11 mouse cellular contexts compared by ENCODE assay signal in genomic region chr7:112473649-112474435, GRCm38 (mm10). TPM values are rescaled to one million over a fixed set of nuclear protein-coding genes. Genes with fewer than 3 reads are reported as not detected.
DNase-seq lines count a peak whose midpoint lies in the region; ATAC-seq and TF ChIP-seq lines count a peak whose summit lies in the region.
"Had no signal": no experiment of that assay in that cellular context is flagged by ENCODE, and none has a peak within 500 bp of the region (broad histone marks: within the 10 kb centered on the region; RNA-seq: fewer than 3 reads in every experiment).

No protein-coding gene starts in this region.

- no peak overlapping the region for H3K9ac ChIP-seq in forebrain, embryonic 15.5 days (replicated peaks)
- H3K9ac ChIP-seq: liver, embryonic 15.5 days had no signal

- no peaks in the 10 kb centered on the region for H3K27me3 ChIP-seq in forebrain, embryonic 15.5 days
- H3K27me3 ChIP-seq: liver, embryonic 15.5 days had no signal

- no peaks in the 10 kb centered on the region for H3K9me3 ChIP-seq in forebrain, embryonic 15.5 days
- H3K9me3 ChIP-seq: liver, embryonic 15.5 days had no signal

- H3K4me1 ChIP-seq in forebrain, embryonic 15.5 days, result peaks cover 17% of the 10 kb centered on the region
- H3K4me1 ChIP-seq: liver, embryonic 15.5 days had no signal

- intact Hi-C loops in gastrocnemius, adult 2 months (cut with DNase I), result loop anchor here (5.0 kb wide), 1 partner anchor 658 kb away; no protein-coding TSS in a partner anchor

- TF ChIP-seq CTCF in gastrocnemius, adult 2 months (IDR thresholded peaks at IDR 0.05), result no peak

- WGBS in forebrain, embryonic 15.5 days, result 23% methylated on average over 14 of the region's 14 CpGs

- ATAC-seq in forebrain, embryonic 15.5 days (replicated peaks), result peak; percentile 26; the same call in 1 of the 2 replicates

- peak overlapping the region; percentile 41 for H3K27ac ChIP-seq in gastrocnemius, adult 2 months
- no peak overlapping the region for H3K27ac ChIP-seq in forebrain, embryonic 15.5 days (replicated peaks)
- H3K27ac ChIP-seq: liver, embryonic 15.5 days had no signal

- H3K4me2 ChIP-seq in forebrain, embryonic 15.5 days (replicated peaks), result no peak overlapping the region
- H3K4me2 ChIP-seq: liver, embryonic 15.5 days had no signal

- H3K36me3 ChIP-seq in forebrain, embryonic 15.5 days, result no peaks in the 10 kb centered on the region
- H3K36me3 ChIP-seq: liver, embryonic 15.5 days had no signal

- no peak for DNase-seq in gastrocnemius, adult 2 months
- DNase-seq in gastrocnemius, adult 18-20 months (ENCODE audit: low spot score), result no peak
- DNase-seq in Muller cell, postnatal 12 days (ENCODE audit: inconsistent ontology term), result peak; percentile 70
- peak; percentile 47 to 73 for DNase-seq in kidney, postnatal 25 days
- DNase-seq in MN1 (ENCODE audit: low spot score), result no peak
- no peak for DNase-seq in urinary bladder, postnatal 10 days (ENCODE audit: low spot score)
- DNase-seq in spleen, adult 12 weeks (ENCODE audit: low spot score), result no peak
- DNase-seq: adrenal gland, postnatal 10 days; gastrocnemius, postnatal 25 days had no signal

- H3K4me3 ChIP-seq in gastrocnemius, adult 2 months, result no peak overlapping the region
- no peak overlapping the region for H3K4me3 ChIP-seq in forebrain, embryonic 15.5 days
- H3K4me3 ChIP-seq: liver, embryonic 15.5 days had no signal

RNA-seq across cellular contexts. Expression of gene Parva, which starts 46.5 kb away (rescaled TPM):
- 10 to 100 TPM; 10.9 to 17.0 TPM for total RNA-seq in gastrocnemius, adult 2 months (2021)
- 10 to 100 TPM; 10.1 to 13.3 TPM for total RNA-seq in gastrocnemius, adult 18-20 months (2021)
- 21.0 and 22.2 TPM in 2 replicates for polyA plus RNA-seq in forebrain, embryonic 15.5 days (2015; fragmentation: Nextera tagmentation; extraction: Ambion mirVana)

Comparison
In these comparisons a context has a peak if more than half of its experiments do, and no peak if none do; other contexts are left out.
1. DNase-seq: peak in Muller cell, postnatal 12 days (single experiment) and kidney, postnatal 25 days (2 of 2); none in gastrocnemius, adult 2 months (single experiment), gastrocnemius, adult 18-20 months (single experiment), MN1 (single experiment), urinary bladder, postnatal 10 days (single experiment) and spleen, adult 12 weeks (single experiment).